Mouse (Mus musculus) G1E (cell line): ENCODE data around the gene Gm26992. TPM values are rescaled to one million over a fixed set of nuclear protein-coding genes. Genes with fewer than 3 reads are reported as not detected.

Source experiments
- ATAC-seq: 2 replicates; pipeline ENCODE4 v1.8.0; 2016; ENCODE audit warnings: mild to moderate bottlenecking; ENCODE audit not compliant: insufficient number of reproducible peaks, poor library complexity, low FRiP score, severe bottlenecking; ENCODE audit errors: extremely low read depth
- DNase-seq: peaks from one replicate; pipeline ENCODE4 v3.0.0; 2012; ENCODE audit warnings: low spot score
- H3K27me3 ChIP-seq: 2 replicates; pipeline ENCODE4 v1.6.1; 2012; ENCODE audit warnings: mild to moderate bottlenecking, low read length, inconsistent platforms; ENCODE audit not compliant: insufficient read depth
- H3K36me3 ChIP-seq: replicated peaks from 2 replicates; pipeline ENCODE3; 2012; ENCODE audit warnings: mild to moderate bottlenecking, inconsistent platforms
- H3K4me1 ChIP-seq: 2 replicates; pipeline ENCODE4 v1.6.1; 2012; ENCODE audit warnings: low read depth, low read length, inconsistent platforms, mixed read lengths; ENCODE audit not compliant: insufficient read depth
- H3K4me3 ChIP-seq: 2 replicates; pipeline ENCODE4 v1.5.1; 2012; ENCODE audit warnings: low read depth, mild to moderate bottlenecking, inconsistent platforms, low read length, moderate library complexity, mixed read lengths
- H3K9me3 ChIP-seq: replicated peaks from 2 replicates; pipeline ENCODE4 v1.6.1; 2012; ENCODE audit warnings: inconsistent platforms
- CTCF ChIP-seq: IDR thresholded peaks from 2 replicates; pipeline ENCODE4 v1.5.1; 2012; ENCODE audit warnings: low read depth, low read length, inconsistent platforms, mixed read lengths
- GATA1 ChIP-seq: IDR thresholded peaks from 2 replicates; pipeline ENCODE4 v1.6.1; 2012; ENCODE audit warnings: borderline replicate concordance, low read length, inconsistent platforms, mixed read lengths
- GATA2 ChIP-seq: IDR thresholded peaks from 2 replicates; pipeline ENCODE4 v1.6.1; 2012; ENCODE audit warnings: low read depth, low read length, inconsistent platforms, borderline replicate concordance
- POLR2AphosphoS5 ChIP-seq: IDR thresholded peaks from 2 replicates; pipeline ENCODE4 v1.6.1; 2012; ENCODE audit warnings: low read depth, low read length, inconsistent platforms; ENCODE audit not compliant: insufficient replicate concordance
- TAL1 ChIP-seq: conservative IDR thresholded peaks from 2 replicates; pipeline ENCODE4 v1.6.1; 2012; ENCODE audit warnings: low read depth, low read length, inconsistent platforms, mixed read lengths
- polyA plus RNA-seq: library from polyadenylated mRNA; stranded (reverse); fragments of >175 nt; gene quantifications from 2 replicates; pipeline ENCODE4 v1.2.3, GENCODE M21; 2012
- total RNA-seq, 2 experiments: library from RNA; stranded (forward) in 1 of 2; stranded (reverse) in 1 of 2; fragments of 200-1000 nt in 1 of 2; fragments of >200 nt in 1 of 2; fragmentation: Nextera tagmentation in 1 of 2; gene quantifications; 2 replicates each; pipeline ENCODE4 v1.2.3; 2014 to 2017

Gm26992 gene
- total and polyA plus RNA-seq, 3 experiments, result 22.7 TPM; not detected in 2

- Histone ChIP-seq H3K4me1 (no peaks in the 10 kb centered on the region), H3K9me3 (no peaks in the 10 kb centered on the region), H3K4me3 (no peak overlapping the region), H3K27me3 (no peaks in the 10 kb centered on the region), H3K36me3 (no peaks in the 10 kb centered on the region)
- ATAC-seq (no peak), DNase-seq (no peak)
- TF ChIP-seq POLR2AphosphoS5, result no peak
Measured at GRCm38 (mm10) chrX:103499374-103499773, 77.6 kb downstream of the Gm26992 start.

- H3K36me3 ChIP-seq, result no peaks in the 10 kb centered on the region
- DNase-seq (no peak), ATAC-seq (no peak)
- H3K4me3 ChIP-seq, result no peak overlapping the region
- TF ChIP-seq CTCF (no peak), GATA2 (no peak), POLR2AphosphoS5 (no peak), TAL1 (no peak), GATA1 (no peak)
- no peaks in the 10 kb centered on the region for H3K27me3 ChIP-seq
- no peaks in the 10 kb centered on the region for H3K4me1 ChIP-seq
- no peaks in the 10 kb centered on the region for H3K9me3 ChIP-seq
Measured at GRCm38 (mm10) chrX:103500137-103500536, 78.3 kb downstream of the Gm26992 start.

DNA sequence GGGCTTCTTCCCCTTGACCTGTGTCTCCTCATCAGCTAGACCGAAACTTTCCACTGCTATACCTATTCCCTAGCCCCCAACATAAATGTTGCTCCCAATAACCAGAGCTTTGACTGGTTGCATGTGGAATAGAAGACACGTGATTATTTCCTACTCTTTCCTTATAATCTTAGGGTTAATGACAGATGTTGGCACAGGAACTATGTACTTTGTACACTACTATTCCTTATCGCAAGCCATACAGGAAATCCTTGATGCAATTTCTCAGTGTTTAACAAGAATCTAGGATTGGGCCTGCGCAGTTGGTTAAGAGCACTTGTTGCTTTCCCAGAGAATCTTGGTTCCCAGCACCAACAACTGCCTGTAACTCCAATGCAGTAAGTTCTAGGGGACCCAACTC lies 86.4 kb downstream of the Gm26992 start:
- H3K36me3 ChIP-seq, result no peaks in the 10 kb centered on the region
- ATAC-seq, result no peak
- no peak for DNase-seq
- TF ChIP-seq GATA2 (no peak), GATA1 (no peak), CTCF (no peak), POLR2AphosphoS5 (no peak), TAL1 (no peak)
- H3K9me3 ChIP-seq, result no peaks in the 10 kb centered on the region
- peaks cover 3% of the 10 kb centered on the region; the same call in 1 of the 2 replicates for H3K27me3 ChIP-seq
- no peak overlapping the region for H3K4me3 ChIP-seq
- no peaks in the 10 kb centered on the region for H3K4me1 ChIP-seq

- no peak overlapping the region for H3K4me3 ChIP-seq
- peaks cover 3% of the 10 kb centered on the region; the same call in 1 of the 2 replicates for H3K27me3 ChIP-seq
- ATAC-seq, result no peak
- TF ChIP-seq POLR2AphosphoS5 (no peak), GATA1 (no peak), TAL1 (no peak), CTCF (no peak), GATA2 (no peak)
- no peaks in the 10 kb centered on the region for H3K4me1 ChIP-seq
- no peaks in the 10 kb centered on the region for H3K9me3 ChIP-seq
- no peaks in the 10 kb centered on the region for H3K36me3 ChIP-seq
- DNase-seq, result no peak
Measured at GRCm38 (mm10) chrX:103509168-103510019, 87.6 kb downstream of the Gm26992 start.

GRCm38 (mm10) chrX:103514782-103515181 lies 93.0 kb downstream of the Gm26992 start:
- ATAC-seq (no peak), DNase-seq (no peak)
- Histone ChIP-seq H3K4me1 (no peaks in the 10 kb centered on the region), H3K9me3 (no peaks in the 10 kb centered on the region), H3K27me3 (peaks cover 5% of the 10 kb centered on the region; the same call in 1 of the 2 replicates), H3K36me3 (no peaks in the 10 kb centered on the region), H3K4me3 (no peak overlapping the region)
- TF ChIP-seq GATA2, result no peak

DNA sequence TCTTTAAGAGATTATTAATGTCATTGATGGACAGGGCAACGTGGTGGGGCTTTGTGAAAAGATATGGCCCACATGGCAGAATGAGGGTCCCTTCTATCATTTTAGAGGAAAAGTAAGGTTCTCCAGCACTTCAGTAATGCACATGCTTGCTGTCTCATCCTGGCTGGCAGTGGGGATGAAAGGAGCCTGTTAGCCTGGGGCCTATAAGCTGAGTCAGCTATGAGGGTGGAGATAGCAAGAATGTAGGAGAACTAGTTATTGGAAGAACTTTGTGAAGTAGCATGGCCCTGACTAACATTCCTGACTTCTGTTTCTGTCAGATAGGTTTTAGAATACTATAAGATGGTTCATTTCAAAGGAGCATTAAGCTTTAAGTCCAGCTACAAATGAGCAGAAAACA lies 93.5 kb downstream of the Gm26992 start:
- TF ChIP-seq POLR2AphosphoS5, result no peak
- no peak for TF ChIP-seq GATA1
- TF ChIP-seq TAL1, result no peak
- no peak for TF ChIP-seq CTCF
- TF ChIP-seq GATA2, result no peak
- no peaks in the 10 kb centered on the region for H3K36me3 ChIP-seq
- no peak overlapping the region for H3K4me3 ChIP-seq
- ATAC-seq, result no peak
- DNase-seq, result no peak
- no peaks in the 10 kb centered on the region for H3K9me3 ChIP-seq
- H3K4me1 ChIP-seq, result no peaks in the 10 kb centered on the region
- H3K27me3 ChIP-seq, result peaks cover 5% of the 10 kb centered on the region; the same call in 1 of the 2 replicates
